Mouse (Mus musculus): ENCODE results near the gene Ago3. TPM values are rescaled to one million over a fixed set of nuclear protein-coding genes. Genes with fewer than 3 reads are reported as not detected.

Ago3 gene
- total RNA-seq, 1 experiment from 2014 or later: 12.8 TPM

DNA sequence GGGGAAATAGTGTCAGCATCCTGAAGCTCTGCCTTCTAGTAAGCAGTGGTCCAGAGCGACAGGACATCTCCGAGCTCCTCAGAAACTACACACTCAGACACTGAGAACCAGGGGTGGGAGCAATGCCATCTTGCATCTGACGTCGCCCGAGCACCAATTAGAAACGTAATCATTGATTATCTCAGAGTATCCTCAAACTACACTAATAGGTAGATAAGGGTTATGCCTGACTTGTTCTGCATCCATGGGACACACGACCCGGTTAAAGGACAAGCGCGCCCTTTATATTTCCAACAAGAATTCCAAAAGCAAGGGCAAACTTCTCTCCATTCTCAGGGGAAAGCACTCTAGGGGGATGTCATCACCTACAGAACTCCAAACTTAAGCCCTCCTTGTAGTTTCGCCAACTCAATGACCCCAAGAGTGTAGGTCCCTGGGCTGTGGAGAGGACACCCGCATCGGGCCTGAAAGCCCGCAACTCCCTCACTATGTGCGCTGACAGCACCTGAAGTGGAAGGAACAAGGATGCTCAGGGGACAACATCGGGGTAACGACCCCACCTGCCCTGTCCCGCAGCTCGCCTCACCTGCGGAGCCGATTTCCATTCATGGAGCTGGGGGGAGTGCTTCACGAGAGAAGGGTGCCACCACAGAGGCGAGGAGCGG, 542 bp downstream of the Ago3 start:
- peak; percentile 34 for ATAC-seq (replicated peaks; ENCODE audit: low read depth, poor library complexity, severe bottlenecking)

GRCm38 (mm10) chr4:126423866-126424265, 5.5 kb downstream of the Ago3 start:
- ATAC-seq (replicated peaks; ENCODE audit: low read depth, poor library complexity, severe bottlenecking): no peak

DNA sequence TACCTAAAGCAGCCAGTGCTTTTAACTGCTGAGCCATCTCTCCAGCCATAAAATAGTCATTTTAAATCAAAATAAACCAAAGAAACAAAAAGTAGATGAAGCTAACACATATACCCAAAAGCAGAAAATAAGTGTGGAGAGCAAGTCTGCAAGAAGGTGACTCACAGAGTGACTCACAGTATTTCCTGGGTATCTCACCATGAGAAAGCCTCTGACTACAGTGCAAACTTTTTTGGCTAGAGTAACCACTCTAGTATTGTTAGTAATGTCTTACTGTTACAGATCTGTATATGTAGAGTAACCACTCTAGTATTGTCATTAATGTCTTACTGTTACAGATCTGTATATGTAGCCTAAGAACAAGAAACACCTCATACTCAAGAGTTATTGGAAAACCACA, 13.6 kb downstream of the Ago3 start:
- no peak for ATAC-seq (replicated peaks; ENCODE audit: low read depth, poor library complexity, severe bottlenecking)

DNA sequence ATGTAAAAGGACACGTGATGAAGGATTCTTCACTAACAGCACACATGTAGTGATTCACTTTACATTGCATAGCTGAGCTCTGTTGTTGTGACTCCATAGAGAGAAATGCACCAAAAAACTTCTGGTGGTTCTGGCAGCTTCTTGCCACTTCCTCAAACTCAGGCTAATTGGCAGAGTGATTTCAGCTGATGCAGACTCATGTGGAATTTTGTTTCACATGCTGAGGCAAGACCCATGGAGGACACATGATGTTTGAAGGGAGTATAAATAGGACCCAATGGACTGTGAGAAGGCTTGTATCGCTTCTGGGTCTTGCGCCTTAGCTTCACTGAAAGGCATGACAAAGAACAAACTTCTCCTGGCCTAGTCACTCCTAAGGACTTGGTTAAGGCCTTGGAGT, 16.8 kb downstream of the Ago3 start:
- no peak for ATAC-seq (replicated peaks; ENCODE audit: low read depth, poor library complexity, severe bottlenecking)

DNA sequence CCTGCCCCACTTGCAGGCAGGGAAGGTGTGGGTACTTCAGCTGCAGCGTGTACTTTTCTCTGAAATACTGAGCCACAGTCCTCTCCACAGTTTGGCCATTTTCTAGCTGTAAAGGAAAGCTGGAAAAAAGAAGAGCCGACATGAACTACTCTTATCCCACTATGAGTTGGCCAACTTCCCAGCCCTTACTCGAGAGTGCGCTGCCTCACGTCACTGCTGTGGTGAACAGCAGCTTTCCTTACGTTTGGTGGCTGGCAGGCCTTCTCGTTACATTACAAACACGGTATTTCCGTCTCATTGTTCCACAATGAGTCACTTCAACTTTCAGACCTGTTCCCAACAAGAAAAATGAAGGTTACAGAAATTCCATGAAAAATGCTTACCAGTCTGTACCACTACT, 57.9 kb downstream of the Ago3 start:
- ATAC-seq (replicated peaks; ENCODE audit: low read depth, poor library complexity, severe bottlenecking): no peak

DNA sequence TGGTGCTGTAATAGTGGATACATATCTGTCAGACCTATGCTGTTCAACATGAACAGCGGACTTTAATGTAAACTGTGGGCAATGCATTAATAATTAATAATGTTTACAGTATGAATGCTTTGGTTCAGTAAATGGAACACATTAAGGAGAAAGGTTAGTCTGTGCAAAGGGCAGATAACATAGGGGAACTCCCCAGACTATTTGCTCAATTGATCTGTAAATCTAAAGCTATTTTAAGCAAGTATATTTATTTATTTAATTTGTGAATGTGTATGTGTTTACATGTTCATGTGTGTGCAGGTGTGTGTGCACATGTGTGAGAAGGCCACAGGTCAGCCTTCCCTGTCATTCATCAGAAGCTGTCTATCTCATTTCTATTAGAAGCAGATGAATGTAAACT, 69.3 kb downstream of the Ago3 start:
- ATAC-seq (replicated peaks; ENCODE audit: low read depth, poor library complexity, severe bottlenecking): no peak

- no peak for ATAC-seq (replicated peaks; ENCODE audit: low read depth, poor library complexity, severe bottlenecking)
Measured at GRCm38 (mm10) chr4:126343451-126343850, 85.9 kb downstream of the Ago3 start.

GRCm38 (mm10) chr4:126339461-126339860, 89.9 kb downstream of the Ago3 start:
- ATAC-seq (replicated peaks; ENCODE audit: low read depth, poor library complexity, severe bottlenecking): no peak

- ATAC-seq (replicated peaks; ENCODE audit: low read depth, poor library complexity, severe bottlenecking): no peak
Measured at GRCm38 (mm10) chr4:126332358-126332757, 97.0 kb downstream of the Ago3 start.

DNA sequence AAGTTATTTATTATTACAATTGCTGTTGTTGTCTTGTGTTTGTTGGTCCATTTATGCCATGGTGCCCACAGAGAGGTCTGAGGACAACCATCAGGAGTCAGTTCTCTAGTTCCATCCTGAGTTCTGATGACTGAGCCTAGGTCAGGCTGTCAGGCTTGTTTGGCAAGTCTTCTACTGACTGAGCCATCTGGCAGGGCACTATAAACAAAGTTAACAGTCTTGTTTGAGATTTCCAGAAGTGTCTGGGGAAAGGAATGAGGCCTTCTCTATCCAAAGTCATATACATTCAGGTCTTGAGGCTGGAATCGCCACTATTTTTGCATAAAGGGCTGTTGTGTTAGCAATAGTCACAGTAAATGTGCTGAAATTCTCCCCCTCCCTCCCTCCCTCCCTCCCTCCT, 97.6 kb downstream of the Ago3 start:
- no peak for ATAC-seq (replicated peaks; ENCODE audit: low read depth, poor library complexity, severe bottlenecking)

DNA sequence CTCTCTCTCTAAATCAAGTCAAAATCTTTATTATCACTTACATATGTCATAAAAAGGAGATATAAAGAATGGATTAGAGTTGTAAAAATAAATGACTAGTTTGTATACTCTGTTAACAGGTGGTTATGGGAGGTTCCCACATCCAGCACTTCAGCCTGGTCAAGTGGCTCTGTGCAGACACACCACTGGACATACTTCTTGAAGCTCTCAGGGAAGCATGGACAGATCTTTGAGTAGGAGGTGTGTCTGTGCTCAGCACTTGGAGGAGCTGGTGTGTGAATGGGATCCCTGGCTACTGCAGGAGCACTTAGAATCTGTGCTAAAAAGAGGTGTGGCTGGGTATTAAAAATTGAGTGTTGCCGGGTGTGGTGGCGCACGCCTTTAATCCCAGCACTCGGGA, 99.1 kb downstream of the Ago3 start:
- no peak for ATAC-seq (replicated peaks; ENCODE audit: low read depth, poor library complexity, severe bottlenecking)

GRCm38 (mm10) chr4:126326036-126326435, 103.3 kb downstream of the Ago3 start:
- ATAC-seq (replicated peaks; ENCODE audit: low read depth, poor library complexity, severe bottlenecking): no peak

DNA sequence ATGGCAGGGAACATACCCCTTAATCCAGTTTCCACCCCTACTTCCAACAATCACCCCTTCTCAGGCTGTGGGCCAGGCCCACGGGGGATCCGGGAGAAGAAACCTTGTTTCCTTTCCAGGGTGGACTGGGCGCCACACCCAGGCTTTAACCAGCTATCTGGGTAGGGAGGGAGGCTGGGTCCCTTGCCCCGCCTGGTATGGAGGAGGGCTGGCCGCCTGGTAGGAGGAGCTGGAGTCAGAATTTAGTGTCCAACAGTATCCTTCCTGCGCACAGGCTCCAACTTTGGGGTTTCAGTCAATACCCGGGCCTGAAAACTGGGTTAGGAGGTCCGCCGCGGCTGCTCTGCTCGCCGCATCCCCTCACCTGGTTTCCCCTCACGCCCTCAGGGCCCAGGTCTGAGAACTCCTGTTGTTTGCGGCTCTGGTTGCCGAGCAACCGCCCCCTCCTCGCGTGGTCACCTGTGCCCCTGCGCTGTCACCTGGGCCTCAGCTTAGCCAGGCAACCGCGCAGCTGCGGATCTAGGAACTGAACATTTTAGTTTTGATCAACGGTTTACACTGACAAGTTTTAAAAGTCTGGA, 104.0 kb downstream of the Ago3 start, which contains the start of gene Tekt2:
Gene Tekt2, minus strand, starts transcription at position 408 of the 581 bp plus-strand sequence.
- no peak for ATAC-seq (replicated peaks; ENCODE audit: low read depth, poor library complexity, severe bottlenecking)

DNA sequence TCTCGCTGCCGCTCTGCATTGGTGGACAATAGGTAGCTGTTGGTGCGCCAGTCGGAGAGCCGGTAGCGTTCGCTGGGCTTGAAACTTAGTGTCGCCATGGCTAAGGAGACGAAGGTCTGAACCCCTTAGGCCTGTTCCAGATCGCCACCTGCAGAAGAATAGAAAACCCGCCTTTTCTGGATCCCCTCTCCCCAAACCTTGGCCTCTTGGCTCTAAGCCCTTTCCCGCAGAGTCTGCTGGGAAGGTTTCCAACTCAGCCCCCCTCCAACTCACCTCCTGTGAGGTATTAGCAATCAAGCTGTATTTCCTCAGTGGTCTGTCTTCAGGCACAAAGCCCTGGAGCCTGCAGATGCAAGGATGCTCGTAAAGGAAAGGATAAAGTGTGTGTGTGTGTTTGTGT, 104.5 kb downstream of the Ago3 start:
- no peak for ATAC-seq (replicated peaks; ENCODE audit: low read depth, poor library complexity, severe bottlenecking)

GRCm38 (mm10) chr4:126322646-126323045, 106.7 kb downstream of the Ago3 start:
- ATAC-seq (replicated peaks; ENCODE audit: low read depth, poor library complexity, severe bottlenecking): no peak

DNA sequence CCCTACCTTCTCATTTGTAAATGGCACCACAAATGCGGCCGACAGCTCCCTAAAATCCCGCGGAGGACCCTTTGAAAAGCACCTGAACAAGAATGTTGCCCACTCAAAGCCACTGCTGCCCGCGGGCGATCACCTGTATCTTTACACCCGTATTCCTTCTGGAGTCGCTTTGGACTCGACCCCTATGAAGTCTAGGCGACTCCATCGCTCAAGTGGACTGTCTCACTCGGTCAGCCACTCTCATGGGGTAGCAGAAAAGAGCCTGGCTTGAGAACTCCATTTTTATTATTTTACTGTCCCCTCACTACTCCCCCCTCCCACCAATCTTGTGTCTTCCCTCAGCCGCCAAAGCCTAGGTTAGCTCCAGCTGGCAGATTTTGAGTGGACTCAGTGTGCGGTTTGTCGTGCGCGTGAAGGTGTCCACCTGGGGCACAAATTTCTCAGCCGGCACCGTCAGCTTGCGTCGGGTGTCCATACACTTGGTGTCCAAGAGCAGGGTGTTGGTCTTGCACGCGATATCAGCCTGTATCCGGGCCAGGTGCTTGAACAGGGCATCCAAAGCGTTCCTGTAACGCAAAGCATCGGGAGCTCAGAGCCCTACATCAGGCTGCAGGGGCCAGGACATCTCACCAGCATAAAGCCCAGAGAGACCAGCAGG, 107.4 kb downstream of the Ago3 start:
- ATAC-seq (replicated peaks; ENCODE audit: low read depth, poor library complexity, severe bottlenecking): no peak

DNA sequence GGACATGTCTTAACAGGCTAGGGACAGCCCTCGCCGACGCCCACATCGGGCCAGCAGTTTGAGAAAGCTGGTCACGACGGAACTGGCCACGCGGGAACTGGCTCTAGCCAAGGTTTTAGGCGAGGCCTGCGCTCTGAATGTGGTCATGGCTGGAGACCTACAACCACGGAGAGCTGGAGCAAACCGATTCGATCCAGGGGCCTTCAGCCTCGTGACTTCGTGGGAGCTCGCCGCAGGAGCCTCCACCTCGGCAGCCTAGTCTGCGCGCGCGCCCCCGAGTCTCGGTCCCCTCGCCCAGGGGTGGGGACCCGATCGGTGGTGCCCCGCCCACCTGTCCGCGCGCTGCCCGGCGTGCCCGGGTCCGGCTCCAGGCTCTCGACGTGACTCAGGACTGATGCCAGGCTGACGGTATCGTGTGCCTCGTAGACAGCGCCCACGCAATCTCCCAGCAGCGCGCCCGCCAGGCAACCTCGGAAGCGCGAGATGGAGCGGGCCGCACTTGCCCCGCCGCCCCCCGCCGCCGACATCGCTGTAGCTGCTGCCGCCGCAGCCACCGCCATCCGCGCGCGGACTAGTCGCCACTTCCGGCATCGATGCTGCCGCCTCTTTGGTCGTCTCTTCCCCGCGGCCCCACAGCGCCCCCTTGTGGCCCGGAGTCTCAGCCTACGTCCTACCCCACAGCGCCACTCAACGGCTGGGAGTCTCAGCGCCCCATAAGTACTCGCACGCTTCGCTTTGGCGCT, 108.1 kb downstream of the Ago3 start, which contains the start of gene Adprhl2:
Gene Adprhl2, minus strand, starts transcription at position 593 of the 743 bp plus-strand sequence.
- peak; percentile 94 for ATAC-seq (replicated peaks; ENCODE audit: low read depth, poor library complexity, severe bottlenecking)

GRCm38 (mm10) chr4:126319806-126320205, 109.5 kb downstream of the Ago3 start:
- no peak for ATAC-seq (replicated peaks; ENCODE audit: low read depth, poor library complexity, severe bottlenecking)

GRCm38 (mm10) chr4:126316443-126317040, 112.8 kb downstream of the Ago3 start:
- no peak for ATAC-seq (replicated peaks; ENCODE audit: low read depth, poor library complexity, severe bottlenecking)

DNA sequence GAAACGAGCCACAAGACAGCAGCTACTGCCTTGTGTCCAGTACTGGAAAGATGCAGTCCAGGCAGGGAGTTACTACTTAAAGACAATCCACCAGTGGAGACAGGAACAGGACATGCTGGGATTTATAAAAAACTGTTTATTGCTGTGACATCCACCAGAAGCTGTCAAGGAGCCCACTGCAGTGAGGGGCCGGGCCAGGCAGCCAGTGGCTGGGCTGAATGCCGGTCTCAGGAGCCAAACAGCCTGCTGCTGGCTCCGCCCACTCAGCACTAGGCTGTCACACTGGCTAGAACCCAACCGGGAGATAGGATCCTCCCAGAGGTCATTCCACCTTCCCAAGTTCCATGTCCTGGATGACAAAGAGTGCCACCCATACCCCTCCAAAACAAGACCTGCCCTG, 113.4 kb downstream of the Ago3 start:
- ATAC-seq (replicated peaks; ENCODE audit: low read depth, poor library complexity, severe bottlenecking): no peak

Measured in common myeloid progenitor, adult 5-6 weeks (primary cell).